Mouse (Mus musculus): ENCODE data around the gene Bcr.
A peak's percentile ranks its signal among the peaks of the same experiment; 100 is the strongest.

Bcr gene

GRCm38 (mm10) chr10:75056255-75056654 is 4.1 kb upstream of the Bcr start:
- peak in 1 of 2 experiments; percentile 49 for DNase-seq (ENCODE audit: low spot score in 2 of 2)

- DNase-seq (ENCODE audit: low spot score in 2 of 2) = no peak
Measured at GRCm38 (mm10) chr10:75058336-75058735, 2.1 kb upstream of the Bcr start.

GRCm38 (mm10) chr10:75058761-75059395 is 1.5 kb upstream of the Bcr start:
- no peak for DNase-seq (ENCODE audit: low spot score in 2 of 2)

GRCm38 (mm10) chr10:75059396-75059795 is 996 bp upstream of the Bcr start:
- DNase-seq (ENCODE audit: low spot score in 2 of 2) = peak; percentile 76 to 82

- DNase-seq (ENCODE audit: low spot score in 2 of 2) = no peak
Measured at GRCm38 (mm10) chr10:75060843-75061235, 447 bp downstream of the Bcr start.

- DNase-seq (ENCODE audit: low spot score in 2 of 2) = no peak
Measured at GRCm38 (mm10) chr10:75061341-75062188, 1.2 kb downstream of the Bcr start.

GRCm38 (mm10) chr10:75062189-75062561 is 1.8 kb downstream of the Bcr start:
- DNase-seq (ENCODE audit: low spot score in 2 of 2) = no peak

- DNase-seq (ENCODE audit: low spot score in 2 of 2) = no peak
Measured at GRCm38 (mm10) chr10:75062621-75063020, 2.2 kb downstream of the Bcr start.

GRCm38 (mm10) chr10:75063301-75063965 is 3.0 kb downstream of the Bcr start:
- DNase-seq (ENCODE audit: low spot score in 2 of 2) = no peak

- DNase-seq (ENCODE audit: low spot score in 2 of 2) = no peak
Measured at GRCm38 (mm10) chr10:75065691-75066090, 5.3 kb downstream of the Bcr start.

GRCm38 (mm10) chr10:75067446-75067845 is 7.1 kb downstream of the Bcr start:
- DNase-seq (ENCODE audit: low spot score in 2 of 2) = no peak

GRCm38 (mm10) chr10:75068086-75068485 is 7.7 kb downstream of the Bcr start:
- DNase-seq (ENCODE audit: low spot score in 2 of 2) = no peak

- DNase-seq (ENCODE audit: low spot score in 2 of 2) = no peak
Measured at GRCm38 (mm10) chr10:75068624-75069328, 8.4 kb downstream of the Bcr start.

- DNase-seq (ENCODE audit: low spot score in 2 of 2) = no peak
Measured at GRCm38 (mm10) chr10:75070281-75070976, 10.0 kb downstream of the Bcr start.

- DNase-seq (ENCODE audit: low spot score in 2 of 2) = no peak
Measured at GRCm38 (mm10) chr10:75075665-75076064, 15.3 kb downstream of the Bcr start.

GRCm38 (mm10) chr10:75078174-75079128 is 18.1 kb downstream of the Bcr start:
- no peak for DNase-seq (ENCODE audit: low spot score in 2 of 2)

GRCm38 (mm10) chr10:75085330-75085729 is 24.9 kb downstream of the Bcr start:
- no peak for DNase-seq (ENCODE audit: low spot score in 2 of 2)

- DNase-seq (ENCODE audit: low spot score in 2 of 2) = no peak
Measured at GRCm38 (mm10) chr10:75088471-75088870, 28.1 kb downstream of the Bcr start.

- no peak for DNase-seq (ENCODE audit: low spot score in 2 of 2)
Measured at GRCm38 (mm10) chr10:75091478-75092152, 31.2 kb downstream of the Bcr start.
